Mouse (Mus musculus): ENCODE data around the gene Etv5. TPM values are rescaled to one million over a fixed set of nuclear protein-coding genes. Genes with fewer than 3 reads are reported as not detected.
"Not testable (repeated sequence)": the region's sequence is repeated elsewhere in the genome, so short reads cannot be mapped to it uniquely, and the experiment has no call there.

The Etv5 gene
- polyA plus RNA-seq, 1 experiment from 2014 or later = 66.8 TPM

DNA sequence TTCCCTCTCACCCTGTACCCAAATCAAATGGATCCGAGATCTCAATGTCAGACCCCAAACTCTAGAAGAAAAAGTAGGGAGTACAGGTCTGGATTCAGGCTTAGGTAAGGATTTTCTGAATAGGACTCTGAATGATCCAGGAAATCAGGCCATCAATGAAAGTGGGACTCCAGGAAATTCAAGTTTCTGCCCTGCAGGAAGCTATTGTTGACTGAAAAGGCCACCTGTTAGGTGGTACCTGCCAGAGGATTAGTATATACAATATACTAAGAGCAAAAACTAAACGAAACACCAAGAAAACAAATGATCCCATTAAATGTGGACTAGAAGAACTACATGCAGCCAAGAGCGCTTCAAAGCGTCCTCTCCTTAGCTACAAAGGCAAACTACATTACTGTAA, 35.8 kb downstream of the Etv5 start:
- DNase-seq (ENCODE audit: low spot score) = no peak
- no peaks in the 10 kb centered on the region for H3K9me3 ChIP-seq (replicated peaks)
- H3K4me1 ChIP-seq = peaks cover 7% of the 10 kb centered on the region
- no peak overlapping the region for H3K27ac ChIP-seq
- no peaks in the 10 kb centered on the region for H3K27me3 ChIP-seq (ENCODE audit: low read depth, poor library complexity, severe bottlenecking)
- H3K36me3 ChIP-seq = peaks cover 88% of the 10 kb centered on the region
- no peak overlapping the region for H3K4me3 ChIP-seq
- 94% methylated on average over 4 of the region's 4 CpGs for WGBS

DNA sequence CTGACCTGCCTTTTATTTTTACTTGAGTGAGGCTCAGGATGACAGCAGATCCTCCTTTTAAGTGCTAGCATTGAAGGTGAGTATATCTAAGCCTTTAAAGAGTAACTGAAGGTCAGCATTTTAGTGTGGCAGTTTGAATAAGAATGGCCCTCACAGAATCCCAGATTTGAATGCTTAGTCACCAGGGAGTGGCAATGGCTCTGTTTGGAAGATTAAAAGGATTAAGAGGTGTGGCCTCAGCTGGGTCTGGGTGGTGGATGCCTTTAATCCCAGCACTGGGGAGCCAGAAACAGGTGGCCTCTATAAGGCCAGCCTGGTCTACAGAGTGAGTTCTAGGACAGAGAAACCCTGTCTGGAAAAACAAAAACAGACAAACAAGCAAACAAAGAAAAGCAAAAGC, 36.9 kb downstream of the Etv5 start:
- Histone ChIP-seq H3K27me3 (ENCODE audit: low read depth, poor library complexity, severe bottlenecking) (no peaks in the 10 kb centered on the region), H3K4me1 (peaks cover 7% of the 10 kb centered on the region), H3K9me3 (replicated peaks) (no peaks in the 10 kb centered on the region), H3K27ac (no peak overlapping the region), H3K4me3 (no peak overlapping the region), H3K36me3 (peaks cover 92% of the 10 kb centered on the region)
- DNase-seq (ENCODE audit: low spot score) = no peak

DNA sequence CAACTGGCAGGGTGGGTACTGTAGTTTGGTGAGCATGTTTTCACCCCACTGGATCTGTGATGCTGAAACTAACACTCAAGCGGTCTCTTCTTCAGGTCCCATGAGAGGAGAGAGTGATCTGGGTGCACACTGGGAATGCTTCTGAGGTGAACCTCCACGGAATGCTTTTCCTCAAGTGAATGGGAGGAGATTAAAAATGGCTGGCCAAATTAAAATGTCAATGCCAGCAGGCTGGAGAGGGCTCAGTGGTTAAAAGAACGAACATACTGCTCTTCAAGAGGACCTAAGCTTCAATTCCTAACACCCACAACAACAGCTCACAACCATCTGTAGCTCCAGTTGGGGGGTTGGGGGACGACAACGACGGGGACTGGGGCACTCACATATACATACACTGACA, 39.3 kb downstream of the Etv5 start:
- no peak for DNase-seq (ENCODE audit: low spot score)
- peaks cover 95% of the 10 kb centered on the region for H3K36me3 ChIP-seq
- H3K4me3 ChIP-seq = no peak overlapping the region
- 90% methylated on average over 6 of the region's 6 CpGs for whole genome bisulfite sequencing
- no peaks in the 10 kb centered on the region for H3K27me3 ChIP-seq (ENCODE audit: low read depth, poor library complexity, severe bottlenecking)
- no peaks in the 10 kb centered on the region for H3K9me3 ChIP-seq (replicated peaks)
- H3K27ac ChIP-seq = no peak overlapping the region
- no peaks in the 10 kb centered on the region for H3K4me1 ChIP-seq

- no peak for DNase-seq (ENCODE audit: low spot score)
- Histone ChIP-seq H3K9me3 (replicated peaks) (no peaks in the 10 kb centered on the region), H3K4me1 (no peaks in the 10 kb centered on the region), H3K27me3 (ENCODE audit: low read depth, poor library complexity, severe bottlenecking) (no peaks in the 10 kb centered on the region), H3K36me3 (peaks cover 96% of the 10 kb centered on the region), H3K27ac (no peak overlapping the region), H3K4me3 (no peak overlapping the region)
- 91% methylated on average over 10 of the region's 10 CpGs for WGBS
Observed at GRCm38 (mm10) chr16:22398784-22399453, 40.6 kb downstream of the Etv5 start.

DNA sequence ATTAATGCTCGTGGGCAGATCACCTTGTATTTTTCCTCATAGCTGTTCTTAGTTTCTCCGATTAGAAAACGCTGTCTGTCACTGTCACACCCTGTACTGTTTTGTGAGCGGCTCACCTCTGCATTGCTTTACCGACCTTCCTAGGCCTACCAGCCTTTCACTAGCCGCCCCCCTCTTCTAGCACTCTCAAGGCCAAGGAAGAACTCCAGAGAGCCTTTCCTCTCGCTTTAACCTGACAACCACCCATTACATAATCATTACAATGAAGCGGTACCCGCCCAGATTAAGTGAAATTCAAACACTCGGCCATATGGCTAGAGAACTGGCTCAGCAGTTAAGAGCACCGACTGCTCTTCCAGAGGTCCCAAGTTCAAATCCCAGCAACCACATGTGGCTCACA, 41.2 kb downstream of the Etv5 start:
- Histone ChIP-seq H3K27me3 (ENCODE audit: low read depth, poor library complexity, severe bottlenecking) (no peaks in the 10 kb centered on the region), H3K4me3 (no peak overlapping the region), H3K9me3 (replicated peaks) (no peaks in the 10 kb centered on the region), H3K36me3 (peaks cover 96% of the 10 kb centered on the region), H3K27ac (no peak overlapping the region), H3K4me1 (no peaks in the 10 kb centered on the region)
- no peak for DNase-seq (ENCODE audit: low spot score)
- WGBS = 86% methylated on average over 11 of the region's 11 CpGs

DNA sequence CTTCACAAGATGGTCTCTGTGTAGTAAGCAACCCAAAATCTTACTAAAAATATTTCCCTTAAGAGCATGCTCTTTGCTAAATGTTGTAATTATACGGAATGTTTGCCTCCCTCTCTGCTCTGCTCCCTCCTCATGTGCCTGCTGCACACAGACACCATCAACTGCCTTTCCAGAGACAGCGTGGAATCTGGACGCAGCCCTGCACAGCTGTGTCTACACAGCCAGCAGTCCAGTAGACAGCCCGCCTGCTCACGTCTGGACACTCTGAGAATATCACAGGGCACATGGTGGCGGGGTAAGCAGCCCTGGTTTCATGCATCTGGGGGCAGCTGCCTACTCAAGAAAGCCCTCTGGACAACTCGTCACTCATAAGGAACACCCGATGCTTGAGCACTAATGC, 43.1 kb downstream of the Etv5 start:
- no peak overlapping the region for H3K4me3 ChIP-seq
- whole genome bisulfite sequencing = 83% methylated on average over 8 of the region's 8 CpGs
- no peaks in the 10 kb centered on the region for H3K9me3 ChIP-seq (replicated peaks)
- no peaks in the 10 kb centered on the region for H3K27me3 ChIP-seq (ENCODE audit: low read depth, poor library complexity, severe bottlenecking)
- H3K27ac ChIP-seq = no peak overlapping the region
- peaks cover 98% of the 10 kb centered on the region for H3K36me3 ChIP-seq
- no peaks in the 10 kb centered on the region; the same call in 1 of the 2 replicates for H3K4me1 ChIP-seq
- DNase-seq (ENCODE audit: low spot score) = no peak

DNA sequence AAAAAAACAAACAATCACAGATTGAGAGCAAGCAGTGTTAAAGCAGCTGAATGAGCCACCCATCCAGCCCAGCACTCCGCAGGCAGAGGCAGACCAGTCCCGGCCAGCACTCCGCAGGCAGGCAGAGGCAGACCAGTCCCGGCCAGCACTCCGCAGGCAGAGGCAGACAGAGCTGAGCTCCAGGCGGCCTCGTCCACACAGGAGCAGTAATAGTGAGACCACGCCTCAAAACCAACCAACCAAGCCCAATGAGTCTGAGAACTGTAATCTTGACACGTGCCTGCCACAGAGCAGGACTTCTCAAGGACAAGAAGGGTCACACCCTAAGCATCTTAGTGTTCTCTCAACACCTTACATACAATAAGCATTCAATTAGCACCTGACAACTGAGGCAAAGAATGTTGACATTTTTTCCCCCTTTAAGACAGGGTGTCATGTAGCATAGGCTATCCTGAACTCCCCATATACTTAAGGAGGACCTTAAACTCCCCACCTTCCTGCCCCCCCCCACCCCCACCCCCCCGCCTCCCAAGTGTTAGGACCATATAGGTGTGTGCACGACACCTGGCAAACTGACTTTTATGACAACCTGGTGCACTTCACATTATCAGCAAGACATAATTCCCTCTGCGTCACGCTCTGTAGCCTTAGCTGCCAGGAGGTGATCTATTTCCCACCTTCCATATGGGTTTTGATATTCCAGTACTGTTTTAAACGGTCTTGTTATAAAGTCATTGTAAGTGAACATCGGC, 44.2 kb downstream of the Etv5 start:
- peaks cover 98% of the 10 kb centered on the region for H3K36me3 ChIP-seq
- H3K4me3 ChIP-seq = no peak overlapping the region

DNA sequence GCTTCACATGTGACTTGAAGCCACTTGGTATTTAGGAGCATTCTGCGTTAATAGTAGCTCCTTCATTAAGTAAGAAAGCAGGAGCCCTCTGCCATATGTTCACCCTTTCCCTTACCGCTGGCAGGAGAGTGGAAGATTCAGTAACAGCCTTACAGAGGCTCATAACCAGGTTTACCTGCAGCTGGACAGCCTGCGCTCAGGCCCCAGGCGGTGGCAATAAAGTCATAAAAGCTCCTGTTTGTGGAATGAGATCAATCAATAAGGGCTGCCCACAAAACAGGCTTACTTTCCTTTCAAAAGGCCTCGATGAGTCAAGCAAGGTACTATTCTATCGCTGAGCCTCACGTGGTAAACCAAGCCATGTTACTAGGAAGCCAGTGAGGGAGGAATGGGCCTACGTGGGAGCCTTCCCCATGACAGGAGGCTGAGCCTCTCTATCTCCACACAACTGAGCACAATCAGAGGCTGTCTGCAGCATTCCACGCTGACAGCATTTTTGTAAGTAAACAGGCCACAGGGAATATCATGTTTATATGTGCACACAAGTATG, 49.1 kb downstream of the Etv5 start:
- Histone ChIP-seq H3K27me3 (ENCODE audit: low read depth, poor library complexity, severe bottlenecking) (no peaks in the 10 kb centered on the region), H3K9me3 (replicated peaks) (no peaks in the 10 kb centered on the region), H3K4me3 (no peak overlapping the region), H3K4me1 (peaks cover 9% of the 10 kb centered on the region; the same call in 1 of the 2 replicates), H3K27ac (no peak overlapping the region), H3K36me3 (peaks cover 93% of the 10 kb centered on the region)
- DNase-seq (ENCODE audit: low spot score) = no peak
- WGBS = 66% methylated on average over 9 of the region's 9 CpGs

More for the DNA sequence above, 44.2 kb downstream of the Etv5 start:
- Histone ChIP-seq H3K9me3 (replicated peaks) (no peaks in the 10 kb centered on the region), H3K4me1 (peaks cover 4% of the 10 kb centered on the region; the same call in 1 of the 2 replicates), H3K27ac (no peak overlapping the region), H3K27me3 (ENCODE audit: low read depth, poor library complexity, severe bottlenecking) (no peaks in the 10 kb centered on the region)
- DNase-seq (ENCODE audit: low spot score) = no peak
- WGBS = 84% methylated on average over 15 of the region's 15 CpGs

GRCm38 (mm10) chr16:22389146-22389911, 50.2 kb downstream of the Etv5 start:
- WGBS = 89% methylated on average over 13 of the region's 13 CpGs
- Histone ChIP-seq H3K36me3 (peaks cover 95% of the 10 kb centered on the region), H3K9me3 (replicated peaks) (no peaks in the 10 kb centered on the region), H3K27ac (no peak overlapping the region), H3K4me3 (no peak overlapping the region), H3K27me3 (ENCODE audit: low read depth, poor library complexity, severe bottlenecking) (no peaks in the 10 kb centered on the region), H3K4me1 (peaks cover 9% of the 10 kb centered on the region; the same call in 1 of the 2 replicates)
- no peak for DNase-seq (ENCODE audit: low spot score)

- H3K27me3 ChIP-seq (ENCODE audit: low read depth, poor library complexity, severe bottlenecking) = no peaks in the 10 kb centered on the region
- peaks cover 9% of the 10 kb centered on the region; the same call in 1 of the 2 replicates for H3K4me1 ChIP-seq
- no peak overlapping the region for H3K4me3 ChIP-seq
- 92% methylated on average over 6 of the region's 6 CpGs for WGBS
- H3K9me3 ChIP-seq (replicated peaks) = no peaks in the 10 kb centered on the region
- peaks cover 93% of the 10 kb centered on the region for H3K36me3 ChIP-seq
- no peak for DNase-seq (ENCODE audit: low spot score)
- no peak overlapping the region for H3K27ac ChIP-seq
Observed at GRCm38 (mm10) chr16:22387731-22388130, 51.8 kb downstream of the Etv5 start.

GRCm38 (mm10) chr16:22382018-22382417, 57.5 kb downstream of the Etv5 start:
- not testable (repeated sequence) for H3K4me1 ChIP-seq; H3K27me3 ChIP-seq (ENCODE audit: low read depth, poor library complexity, severe bottlenecking); H3K4me3 ChIP-seq; H3K27ac ChIP-seq; DNase-seq (ENCODE audit: low spot score); H3K9me3 ChIP-seq (replicated peaks)
- WGBS = 92% methylated on average over 6 of the region's 7 CpGs
- peaks cover 62% of the 10 kb centered on the region for H3K36me3 ChIP-seq

- peaks cover 52% of the 10 kb centered on the region for H3K36me3 ChIP-seq
- peaks cover 4% of the 10 kb centered on the region; the same call in 1 of the 2 replicates for H3K4me1 ChIP-seq
- no peak overlapping the region for H3K4me3 ChIP-seq
- H3K9me3 ChIP-seq (replicated peaks) = no peaks in the 10 kb centered on the region
- H3K27ac ChIP-seq = no peak overlapping the region
- WGBS = 94% methylated on average over 8 of the region's 8 CpGs
- DNase-seq (ENCODE audit: low spot score) = no peak
- no peaks in the 10 kb centered on the region for H3K27me3 ChIP-seq (ENCODE audit: low read depth, poor library complexity, severe bottlenecking)
Observed at GRCm38 (mm10) chr16:22380981-22381380, 58.5 kb downstream of the Etv5 start.

Measured in limb, embryonic 10.5 days (tissue).